Mouse (Mus musculus) neural tube, embryonic 15.5 days (tissue): ENCODE data around the gene Vopp1. TPM values are rescaled to one million over a fixed set of nuclear protein-coding genes. Genes with fewer than 3 reads are reported as not detected.

Experiments used
- ATAC-seq: fragments of 200-750 bp; cut with Nextera tagmentation; 2 replicates; pipeline ENCODE4 v1.8.0; 2017; ENCODE audit warnings: mild to moderate bottlenecking, moderate TSS enrichment, moderate library complexity; ENCODE audit not compliant: low FRiP score
- H3K27ac ChIP-seq: fragments of 300-500 bp; sonication (generic); replicated peaks from 2 replicates; pipeline ENCODE4 v1.5.1; 2015; ENCODE audit warnings: mild to moderate bottlenecking, inconsistent platforms
- H3K27me3 ChIP-seq: fragments of 300-500 bp; sonication (generic); replicated peaks from 2 replicates; pipeline ENCODE4 v1.6.1; 2015; ENCODE audit warnings: inconsistent platforms
- H3K36me3 ChIP-seq: fragments of 300-500 bp; sonication (generic); 2 replicates; pipeline ENCODE4 v1.6.1; 2015; ENCODE audit warnings: inconsistent platforms
- H3K4me1 ChIP-seq: fragments of 300-500 bp; sonication (generic); 2 replicates; pipeline ENCODE4 v1.6.1; 2015; ENCODE audit warnings: inconsistent platforms
- H3K4me2 ChIP-seq: fragments of 300-500 bp; sonication (generic); 2 replicates; pipeline ENCODE4 v1.6.1; 2015; ENCODE audit warnings: inconsistent platforms, mild to moderate bottlenecking, moderate library complexity
- H3K4me3 ChIP-seq: fragments of 300-500 bp; sonication (generic); replicated peaks from 2 replicates; pipeline ENCODE4 v1.5.1; 2015; ENCODE audit warnings: mild to moderate bottlenecking, inconsistent platforms
- H3K9ac ChIP-seq: fragments of 300-500 bp; sonication (generic); replicated peaks from 2 replicates; pipeline ENCODE4 v1.6.1; 2015; ENCODE audit warnings: mild to moderate bottlenecking, inconsistent platforms
- H3K9me3 ChIP-seq: fragments of 300-500 bp; sonication (generic); replicated peaks from 2 replicates; pipeline ENCODE4 v1.6.1; 2016; ENCODE audit warnings: inconsistent platforms
- WGBS: fragments of 180-500 bp; shearing (Covaris S2); methylation state at CpG from one replicate; pipeline ENCODE4 v1.1.7; 2015; ENCODE audit warnings: mixed read lengths; 5-methylcytosine and 5-hydroxymethylcytosine counted together
- polyA plus RNA-seq: library from polyadenylated mRNA; unstranded; fragments of >200 nt; fragmentation: Nextera tagmentation; extraction: Ambion mirVana; gene quantifications from 2 replicates; pipeline ENCODE4 v1.2.1, GENCODE M21; 2015

Gene Vopp1
- polyA plus RNA-seq, 1 experiment from 2014 or later, result 197 TPM

DNA sequence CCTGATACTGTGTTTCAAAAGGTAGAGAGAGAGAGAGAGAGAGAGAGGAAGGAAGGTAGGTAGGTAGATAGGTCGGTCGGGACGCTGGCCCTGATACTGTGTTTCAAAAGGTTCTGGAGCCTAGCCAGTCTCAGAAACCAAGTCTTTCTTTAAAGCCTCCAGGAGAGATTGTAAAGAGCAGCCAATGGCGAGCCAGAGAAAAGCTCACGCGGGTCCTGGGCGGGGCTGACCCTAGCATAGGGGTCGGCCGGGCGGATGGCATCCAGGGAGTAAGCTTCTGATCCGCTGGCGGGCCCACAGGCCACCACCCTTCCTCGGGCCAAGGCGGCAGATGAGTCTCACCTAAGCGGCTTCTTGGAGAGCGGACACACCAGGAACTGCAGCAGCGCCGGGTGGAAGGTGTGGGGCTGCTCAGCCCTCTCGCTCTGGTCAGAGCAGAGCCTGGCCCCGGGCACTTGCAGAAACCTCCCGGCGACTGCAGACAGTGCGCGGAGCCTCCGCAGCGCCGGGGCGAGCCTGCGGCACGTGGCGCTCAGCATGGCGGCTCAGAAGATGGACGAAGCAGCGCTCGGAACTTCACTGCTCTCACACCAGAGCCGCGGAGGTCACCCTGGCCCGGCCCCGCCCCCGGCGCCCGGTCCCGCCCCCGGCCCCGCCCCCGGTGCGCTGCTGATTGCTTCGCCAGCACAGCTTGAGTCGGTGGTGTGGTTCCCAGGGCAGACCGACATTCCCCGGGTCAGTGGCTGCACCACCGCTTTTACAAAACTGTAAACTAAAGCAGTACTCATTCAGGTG lies 133.3 kb downstream of the Vopp1 start, which contains the start of gene Pyurf:
Gene Pyurf, minus strand, starts transcription at position 612 of the 795 bp plus-strand sequence.
- H3K9ac ChIP-seq, result peak within 1 kb of the TSS; percentile 89
- under 1% methylated on average over 52 of the region's 52 CpGs for WGBS

DNA sequence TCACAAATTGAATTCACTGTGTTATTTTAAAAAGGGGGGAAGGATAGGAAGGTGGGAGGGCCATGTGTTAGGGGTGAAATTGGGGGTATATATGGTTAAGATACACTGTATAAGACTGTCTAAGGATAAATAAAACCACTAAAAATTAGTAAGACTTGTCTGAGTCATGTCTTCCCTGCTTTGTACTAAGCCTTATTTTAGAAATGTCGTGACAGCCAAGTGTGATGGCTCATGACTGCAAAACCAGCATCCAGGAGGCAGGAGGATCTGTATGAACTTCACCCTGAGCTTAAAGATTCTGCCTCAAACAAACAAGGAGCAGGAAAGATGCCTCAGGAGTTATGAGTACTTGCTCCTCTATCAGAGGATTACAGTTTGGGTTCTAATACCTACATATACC lies 140.8 kb downstream of the Vopp1 start:
- Histone ChIP-seq H3K9me3 (no peaks in the 10 kb centered on the region), H3K4me1 (no peaks in the 10 kb centered on the region), H3K27me3 (no peaks in the 10 kb centered on the region), H3K27ac (no peak overlapping the region), H3K4me3 (no peak overlapping the region), H3K4me2 (no peak overlapping the region), H3K9ac (no peak overlapping the region), H3K36me3 (peaks cover 13% of the 10 kb centered on the region; the same call in 1 of the 2 replicates)
- no peak for ATAC-seq
- 91% methylated on average over 1 of the region's 1 CpGs for WGBS

More for the DNA sequence above, 133.3 kb downstream of the Vopp1 start, which contains the start of gene Pyurf:
- Histone ChIP-seq H3K9me3 (no peaks in the 10 kb centered on the region), H3K27ac (peak within 1 kb of the TSS; percentile 95), H3K4me2 (peak within 1 kb of the TSS; percentile 72), H3K36me3 (peaks cover 11% of the 10 kb centered on the region; the same call in 1 of the 2 replicates), H3K27me3 (no peaks in the 10 kb centered on the region), H3K4me3 (peak within 1 kb of the TSS; percentile 85), H3K4me1 (0 out of 2 replicates have a peak, but pooled peaks cover 5% of the 10 kb centered on the region)
- ATAC-seq, result peak; percentile 98

Other genes with a start within 250 kb of the Vopp1 start
- gene Herc6, start 244.2 kb downstream of the Vopp1 start, polyA plus RNA-seq, result 1.5 and 3.7 TPM in 2 replicates
- gene Pyurf, start 133.1 kb downstream of the Vopp1 start, polyA plus RNA-seq, result 18.4 and 18.9 TPM in 2 replicates
- 72.0 and 80.2 TPM in 2 replicates for gene Lancl2, start 122.6 kb downstream of the Vopp1 start, polyA plus RNA-seq
- not detected in 2 replicates for gene Vmn1r21, start 25.2 kb upstream of the Vopp1 start, polyA plus RNA-seq
- not detected in 2 replicates for gene Vmn1r22, start 82.9 kb upstream of the Vopp1 start, polyA plus RNA-seq
- gene Vmn1r23, start 101.7 kb upstream of the Vopp1 start, polyA plus RNA-seq, result not detected in 2 replicates
- gene Vmn1r24, start 136.3 kb upstream of the Vopp1 start, polyA plus RNA-seq, result not detected in 2 replicates
- gene Vmn1r25, start 155.7 kb upstream of the Vopp1 start, polyA plus RNA-seq, result not detected in 2 replicates
- not detected in 2 replicates for gene Vmn1r26, start 190.0 kb upstream of the Vopp1 start, polyA plus RNA-seq